Mouse (Mus musculus) Muller cell, postnatal 12 days (primary cell): Measurements from ENCODE around the gene Gm13290.
"Not testable (repeated sequence)": the region's sequence is repeated elsewhere in the genome, so short reads cannot be mapped to it uniquely, and the experiment has no call there.

Experiments
- DNase-seq: peaks from one replicate; pipeline ENCODE4 v3.0.0-alpha.2; 2015; ENCODE audit errors: inconsistent ontology term

Gene Gm13290

DNA sequence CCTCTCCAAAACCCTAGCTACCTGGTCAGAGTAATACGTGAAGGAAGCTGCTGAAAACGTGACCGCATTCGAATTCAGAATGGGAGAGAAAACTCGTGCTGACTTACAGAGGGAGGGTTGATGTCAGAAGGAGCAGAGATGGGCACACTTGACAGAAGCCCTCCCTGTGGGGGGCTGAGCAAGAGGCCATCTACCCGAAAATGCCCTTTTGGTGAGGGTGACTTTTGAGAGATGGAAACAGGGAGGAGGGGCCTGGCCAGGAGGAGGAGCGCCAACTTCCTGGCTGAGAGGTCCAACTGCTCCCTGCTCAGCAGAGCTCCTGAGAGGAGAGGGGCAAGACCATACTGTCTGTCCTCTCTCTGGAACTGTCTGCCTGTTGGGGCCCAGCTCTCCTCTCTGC is 8.2 kb downstream of the Gm13290 start, which contains the start of gene Ifnz:
TSS of gene Ifnz (plus strand) at position 301 of the 400 bp plus-strand sequence.
- DNase-seq = not testable (repeated sequence)

DNA sequence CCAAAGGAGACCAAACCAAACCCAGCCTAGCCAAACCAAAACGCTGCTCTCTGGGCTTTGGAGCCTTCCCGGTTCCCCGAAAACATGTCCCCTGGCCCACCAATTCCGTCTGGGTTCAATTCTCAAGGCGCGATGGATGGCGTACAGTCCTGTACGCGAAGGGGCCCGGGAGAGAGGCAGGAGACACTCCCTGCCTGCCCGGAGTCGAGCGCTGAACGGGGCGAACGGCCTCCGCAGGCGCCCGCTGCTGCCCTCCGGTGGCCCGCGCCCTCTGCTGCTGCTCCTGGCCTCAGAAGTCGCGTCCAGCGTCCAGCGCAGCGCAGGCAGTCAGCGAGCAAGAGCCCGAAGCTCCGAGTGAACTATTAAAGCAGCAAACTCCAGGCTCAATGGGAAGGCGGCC is 8.7 kb downstream of the Gm13290 start:
- not testable (repeated sequence) for DNase-seq

GRCm38 (mm10) chr4:88785409-88785808 is 11.8 kb downstream of the Gm13290 start, which contains the start of gene Gm13276:
Gene Gm13276 (plus strand): TSS chr4:88785709.
- DNase-seq = not testable (repeated sequence)

GRCm38 (mm10) chr4:88788402-88788801 is 14.8 kb downstream of the Gm13290 start, which contains the start of gene Gm13277:
Gene Gm13277 (plus strand): TSS chr4:88788632.
- DNase-seq = not testable (repeated sequence)

DNA sequence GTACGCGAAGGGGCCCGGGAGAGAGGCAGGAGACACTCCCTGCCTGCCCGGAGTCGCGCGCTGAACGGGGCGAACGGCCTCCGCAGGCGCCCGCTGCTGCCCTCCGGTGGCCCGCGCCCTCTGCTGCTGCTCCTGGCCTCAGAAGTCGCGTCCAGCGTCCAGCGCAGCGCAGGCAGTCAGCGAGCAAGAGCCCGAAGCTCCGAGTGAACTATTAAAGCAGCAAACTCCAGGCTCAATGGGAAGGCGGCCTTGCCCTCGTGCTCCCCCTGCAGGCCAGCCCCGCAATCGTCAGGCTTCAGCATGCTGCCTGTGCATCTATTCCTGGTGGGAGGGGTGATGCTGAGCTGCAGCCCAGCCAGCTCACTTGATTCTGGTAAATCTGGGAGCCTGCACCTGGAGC is 17.6 kb downstream of the Gm13290 start, which contains the start of gene Gm13278:
TSS of gene Gm13278 (plus strand) at position 301 of the 400 bp plus-strand sequence.
- DNase-seq = not testable (repeated sequence)

- not testable (repeated sequence) for DNase-seq
Observed at GRCm38 (mm10) chr4:88793936-88794675, 20.5 kb downstream of the Gm13290 start, which contains the start of gene Gm13275. Gene Gm13275 (plus strand): TSS chr4:88794487.

DNA sequence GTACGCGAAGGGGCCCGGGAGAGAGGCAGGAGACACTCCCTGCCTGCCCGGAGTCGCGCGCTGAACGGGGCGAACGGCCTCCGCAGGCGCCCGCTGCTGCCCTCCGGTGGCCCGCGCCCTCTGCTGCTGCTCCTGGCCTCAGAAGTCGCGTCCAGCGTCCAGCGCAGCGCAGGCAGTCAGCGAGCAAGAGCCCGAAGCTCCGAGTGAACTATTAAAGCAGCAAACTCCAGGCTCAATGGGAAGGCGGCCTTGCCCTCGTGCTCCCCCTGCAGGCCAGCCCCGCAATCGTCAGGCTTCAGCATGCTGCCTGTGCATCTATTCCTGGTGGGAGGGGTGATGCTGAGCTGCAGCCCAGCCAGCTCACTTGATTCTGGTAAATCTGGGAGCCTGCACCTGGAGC is 23.5 kb downstream of the Gm13290 start, which contains the start of gene Gm13279:
TSS of gene Gm13279 (plus strand) at position 301 of the 400 bp plus-strand sequence.
- DNase-seq = not testable (repeated sequence)

DNA sequence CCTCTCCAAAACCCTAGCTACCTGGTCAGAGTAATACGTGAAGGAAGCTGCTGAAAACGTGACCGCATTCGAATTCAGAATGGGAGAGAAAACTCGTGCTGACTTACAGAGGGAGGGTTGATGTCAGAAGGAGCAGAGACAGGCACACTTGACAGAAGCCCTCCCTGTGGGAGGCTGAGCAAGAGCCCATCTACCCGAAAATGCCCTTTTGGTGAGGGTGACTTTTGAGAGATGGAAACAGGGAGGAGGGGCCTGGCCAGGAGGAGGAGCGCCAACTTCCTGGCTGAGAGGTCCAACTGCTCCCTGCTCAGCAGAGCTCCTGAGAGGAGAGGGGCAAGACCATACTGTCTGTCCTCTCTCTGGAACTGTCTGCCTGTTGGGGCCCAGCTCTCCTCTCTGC is 25.7 kb downstream of the Gm13290 start, which contains the start of gene Gm13285:
TSS of gene Gm13285 (plus strand) at position 301 of the 400 bp plus-strand sequence.
- not testable (repeated sequence) for DNase-seq

- not testable (repeated sequence) for DNase-seq
Observed at GRCm38 (mm10) chr4:88802954-88803353, 29.3 kb downstream of the Gm13290 start, which contains the start of gene Gm13287. Gene Gm13287 (plus strand): TSS chr4:88803254.

- not testable (repeated sequence) for DNase-seq
Observed at GRCm38 (mm10) chr4:88805231-88805630, 31.6 kb downstream of the Gm13290 start, which contains the start of gene Gm13288. Gene Gm13288 (plus strand): TSS chr4:88805531.

DNA sequence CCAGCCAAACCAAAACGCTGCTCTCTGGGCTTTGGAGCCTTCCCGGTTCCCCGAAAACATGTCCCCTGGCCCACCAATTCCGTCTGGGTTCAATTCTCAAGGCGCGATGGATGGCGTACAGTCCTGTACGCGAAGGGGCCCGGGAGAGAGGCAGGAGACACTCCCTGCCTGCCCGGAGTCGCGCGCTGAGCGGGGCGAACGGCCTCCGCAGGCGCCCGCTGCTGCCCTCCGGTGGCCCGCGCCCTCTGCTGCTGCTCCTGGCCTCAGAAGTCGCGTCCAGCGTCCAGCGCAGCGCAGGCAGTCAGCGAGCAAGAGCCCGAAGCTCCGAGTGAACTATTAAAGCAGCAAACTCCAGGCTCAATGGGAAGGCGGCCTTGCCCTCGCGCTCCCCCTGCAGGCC is 32.1 kb downstream of the Gm13290 start:
- not testable (repeated sequence) for DNase-seq

DNA sequence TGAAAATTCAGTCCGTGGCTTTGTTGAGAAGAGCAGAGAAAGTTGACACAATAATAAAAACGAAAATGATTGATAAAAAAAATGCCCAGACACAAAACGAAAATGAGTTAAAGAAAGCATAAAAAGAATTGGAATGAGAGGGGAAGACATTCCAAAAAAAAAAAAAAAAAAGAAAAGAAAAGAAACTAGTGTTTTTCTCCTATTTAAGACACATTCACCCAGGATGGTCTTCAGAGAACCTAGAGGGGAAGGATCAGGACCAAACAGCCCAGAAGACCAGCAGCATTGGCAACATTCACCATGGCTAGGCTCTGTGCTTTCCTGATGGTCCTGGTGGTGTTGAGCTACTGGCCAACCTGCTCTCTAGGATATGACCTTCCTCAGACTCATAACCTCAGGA is 42.3 kb downstream of the Gm13290 start, which contains the start of gene Ifna7:
TSS of gene Ifna7 (plus strand) at position 301 of the 400 bp plus-strand sequence.
- no peak for DNase-seq

GRCm38 (mm10) chr4:88819659-88820058 is 46.0 kb downstream of the Gm13290 start, which contains the start of gene Ifna11:
Gene Ifna11 (plus strand): TSS chr4:88819959.
- no peak for DNase-seq

DNA sequence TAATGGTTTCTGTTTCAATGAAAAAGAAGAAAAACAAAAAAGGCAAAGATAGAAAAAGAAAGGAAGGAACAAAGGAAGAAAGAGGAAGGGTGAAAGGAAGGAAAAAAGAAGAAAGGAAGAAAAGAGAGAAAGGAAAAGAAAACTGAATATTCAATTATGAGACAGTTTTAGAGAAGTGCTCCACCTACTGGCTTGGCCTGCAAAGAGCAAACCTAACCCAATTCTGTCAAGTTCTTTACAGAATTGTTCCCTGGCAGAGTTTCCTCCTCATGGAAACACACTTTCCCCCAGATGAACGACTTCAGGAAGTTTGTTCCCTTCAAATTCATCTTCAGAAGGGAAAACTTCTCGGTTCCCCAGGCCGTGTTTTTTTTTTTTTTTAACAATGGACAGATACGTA is 49.4 kb downstream of the Gm13290 start:
- DNase-seq = no peak
